Mouse (Mus musculus) C2C12 (cell line): ENCODE results near the gene Map2k6. TPM values are rescaled to one million over a fixed set of nuclear protein-coding genes. Genes with fewer than 3 reads are reported as not detected.

Experiments used
- H3K27me3 ChIP-seq: one replicate; pipeline ENCODE4 v1.6.1; 2011; ENCODE audit not compliant: control insufficient read depth, insufficient read depth, insufficient read length
- H3K36me3 ChIP-seq: one replicate; pipeline ENCODE4 v1.6.1; 2011; ENCODE audit not compliant: control insufficient read depth, insufficient read depth
- H3K4me3 ChIP-seq: one replicate; pipeline ENCODE4 v1.5.1; 2011; ENCODE audit warnings: mild to moderate bottlenecking, control low read depth; ENCODE audit not compliant: poor library complexity, insufficient read depth, severe bottlenecking
- H3K79me2 ChIP-seq: one replicate; pipeline ENCODE4 v1.6.1; 2011; ENCODE audit not compliant: control insufficient read depth, insufficient read depth
- H3K79me3 ChIP-seq: one replicate; pipeline ENCODE4 v1.6.1; 2011; ENCODE audit warnings: low read depth, control low read depth
- H3ac ChIP-seq: one replicate; pipeline ENCODE3; 2011; ENCODE audit warnings: low read depth; ENCODE audit not compliant: control insufficient read depth, insufficient read length
- CEBPB ChIP-seq: IDR thresholded peaks from one replicate; pipeline ENCODE4 v1.6.1; 2011; ENCODE audit warnings: low read depth, mild to moderate bottlenecking, control low read depth, moderate library complexity
- CTCF ChIP-seq: IDR thresholded peaks from one replicate; pipeline ENCODE4 v1.5.1; 2011; ENCODE audit not compliant: control insufficient read depth, insufficient read depth, insufficient read length
- FOSL1 ChIP-seq: IDR thresholded peaks from one replicate; pipeline ENCODE4 v1.8.0; 2011; ENCODE audit warnings: mild to moderate bottlenecking, low read length; ENCODE audit not compliant: poor library complexity, insufficient read depth, severe bottlenecking
- MAX ChIP-seq: IDR thresholded peaks from one replicate; pipeline ENCODE4 v1.6.1; 2011; ENCODE audit warnings: mild to moderate bottlenecking, control low read depth
- MYOD1 ChIP-seq: IDR thresholded peaks from one replicate; pipeline ENCODE4 v1.6.1; 2011; ENCODE audit warnings: low read depth; ENCODE audit not compliant: control insufficient read depth, insufficient read length
- MYOG ChIP-seq: IDR thresholded peaks from one replicate; pipeline ENCODE4 v1.6.1; 2011; ENCODE audit not compliant: control insufficient read depth, insufficient read length; ENCODE audit errors: extremely low read depth
- USF1 ChIP-seq: IDR thresholded peaks from one replicate; pipeline ENCODE4 v1.6.1; 2011; ENCODE audit warnings: low read depth, mild to moderate bottlenecking, control low read depth, moderate library complexity
- polyA plus RNA-seq: library from polyadenylated mRNA; unstranded; fragments of >200 nt; fragmentation: generic; extraction: Trizol; gene quantifications from one replicate; pipeline ENCODE4 v1.2.1, GENCODE M21; 2012; ENCODE audit warnings: missing spikeins

The Map2k6 gene
- polyA plus RNA-seq, 1 experiment, result 4.8 TPM

- TF ChIP-seq FOSL1 (no peak), MYOG (no peak), MAX (no peak), CTCF (no peak), CEBPB (no peak), USF1 (no peak), MYOD1 (no peak)
Observed at GRCm38 (mm10) chr11:110460480-110460879, 61.6 kb downstream of the Map2k6 start.

GRCm38 (mm10) chr11:110461560-110462331 is 62.8 kb downstream of the Map2k6 start:
- H3K79me2 ChIP-seq, result no peaks in the 10 kb centered on the region
- no peaks in the 10 kb centered on the region for H3K36me3 ChIP-seq
- no peaks in the 10 kb centered on the region for H3K79me3 ChIP-seq
- no peak overlapping the region for H3K4me3 ChIP-seq
- TF ChIP-seq CEBPB (no peak), USF1 (no peak), MYOG (no peak), FOSL1 (no peak), MAX (no peak)
- H3K27me3 ChIP-seq, result no peaks in the 10 kb centered on the region
- no peak overlapping the region for H3ac ChIP-seq

More at GRCm38 (mm10) chr11:110460480-110460879, 61.6 kb downstream of the Map2k6 start:
- Histone ChIP-seq H3K79me2 (no peaks in the 10 kb centered on the region), H3ac (no peak overlapping the region), H3K36me3 (no peaks in the 10 kb centered on the region), H3K79me3 (no peaks in the 10 kb centered on the region), H3K27me3 (no peaks in the 10 kb centered on the region), H3K4me3 (no peak overlapping the region)

GRCm38 (mm10) chr11:110462975-110463578 is 64.2 kb downstream of the Map2k6 start:
- no peaks in the 10 kb centered on the region for H3K36me3 ChIP-seq
- H3K79me3 ChIP-seq, result no peaks in the 10 kb centered on the region
- no peaks in the 10 kb centered on the region for H3K79me2 ChIP-seq
- no peak overlapping the region for H3ac ChIP-seq
- no peaks in the 10 kb centered on the region for H3K27me3 ChIP-seq
- TF ChIP-seq CTCF (no peak), USF1 (no peak), MYOD1 (no peak), FOSL1 (no peak), CEBPB (no peak), MYOG (no peak), MAX (no peak)
- H3K4me3 ChIP-seq, result no peak overlapping the region

- H3K36me3 ChIP-seq, result no peaks in the 10 kb centered on the region
- TF ChIP-seq USF1, result no peak
- TF ChIP-seq FOSL1, result no peak
- no peak for TF ChIP-seq MYOD1
- no peak for TF ChIP-seq MYOG
- no peak for TF ChIP-seq CEBPB
- no peak for TF ChIP-seq CTCF
- TF ChIP-seq MAX, result no peak
- H3K79me2 ChIP-seq, result no peaks in the 10 kb centered on the region
- no peaks in the 10 kb centered on the region for H3K27me3 ChIP-seq
- H3K79me3 ChIP-seq, result no peaks in the 10 kb centered on the region
- H3K4me3 ChIP-seq, result no peak overlapping the region
- no peak overlapping the region for H3ac ChIP-seq
Observed at GRCm38 (mm10) chr11:110463801-110464200, 64.9 kb downstream of the Map2k6 start.

- Histone ChIP-seq H3ac (no peak overlapping the region), H3K4me3 (no peak overlapping the region), H3K27me3 (no peaks in the 10 kb centered on the region), H3K36me3 (no peaks in the 10 kb centered on the region), H3K79me2 (no peaks in the 10 kb centered on the region), H3K79me3 (no peaks in the 10 kb centered on the region)
- TF ChIP-seq MYOG, result no peak
- TF ChIP-seq MYOD1, result no peak
- TF ChIP-seq CTCF, result no peak
- peak; percentile 67 for TF ChIP-seq CEBPB
Observed at GRCm38 (mm10) chr11:110469054-110469453, 70.1 kb downstream of the Map2k6 start.
